In the genomic region with DNA sequence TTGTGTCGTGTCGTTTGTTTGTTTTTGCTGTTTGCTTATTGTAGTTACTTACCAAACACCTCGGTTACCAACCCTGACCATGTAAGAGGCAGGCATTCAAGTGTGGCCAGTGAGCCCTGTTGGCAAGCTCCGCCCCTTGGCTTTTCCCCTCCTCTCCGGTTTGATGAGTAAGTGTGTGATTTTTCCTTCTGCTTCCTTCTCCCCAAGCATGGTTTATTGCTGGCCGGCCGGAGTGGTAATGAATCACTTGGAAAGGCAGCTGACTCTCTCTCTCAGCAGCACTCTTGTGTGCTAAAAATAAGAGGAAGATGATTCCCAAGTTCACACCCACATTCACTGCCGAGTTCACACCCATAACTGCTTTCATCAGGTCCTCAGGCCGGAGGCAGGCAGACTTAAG, we compare ENCODE assay signal across 11 mouse cellular contexts. TPM values are rescaled to one million over a fixed set of nuclear protein-coding genes. Genes with fewer than 3 reads are reported as not detected.
DNase-seq lines count a peak whose midpoint lies in the region; ATAC-seq and TF ChIP-seq lines count a peak whose summit lies in the region.
"Had no signal": no experiment of that assay in that cellular context is flagged by ENCODE, and none has a peak within 500 bp of the region (broad histone marks: within the 10 kb centered on the region; RNA-seq: fewer than 3 reads in every experiment).

No protein-coding gene starts in this region.

- no peak overlapping the region for H3K4me2 ChIP-seq in heart, embryonic 11.5 days
- no peak overlapping the region for H3K4me2 ChIP-seq in kidney, embryonic 15.5 days
- H3K4me2 ChIP-seq in myocyte (ENCODE audit: low read depth), result peak overlapping the region; percentile 81
- H3K4me2 ChIP-seq: heart, embryonic 13.5 days; neural tube, embryonic 13.5 days had no signal

- peak overlapping the region; percentile 27 for H3K27ac ChIP-seq in heart, adult 2 months
- no peak overlapping the region for H3K27ac ChIP-seq in heart, embryonic 11.5 days (ENCODE audit: low read depth, low read length)
- H3K27ac ChIP-seq in kidney, embryonic 15.5 days, result peak overlapping the region; percentile 76
- H3K27ac ChIP-seq: heart, embryonic 13.5 days; neural tube, embryonic 13.5 days had no signal

- no peak overlapping the region for H3ac ChIP-seq in myocyte (ENCODE audit: control insufficient read depth, insufficient read length)

- H3K27me3 ChIP-seq in heart, adult 2 months (ENCODE audit: control insufficient read depth, insufficient read depth, low read length), result no peaks in the 10 kb centered on the region
- H3K27me3 ChIP-seq in heart, embryonic 11.5 days (ENCODE audit: control insufficient read depth, insufficient read depth, low read length), result no peaks in the 10 kb centered on the region
- H3K27me3 ChIP-seq in kidney, embryonic 15.5 days, result no peaks in the 10 kb centered on the region
- H3K27me3 ChIP-seq in myocyte (ENCODE audit: control insufficient read depth, insufficient read depth, insufficient read length), result no peaks in the 10 kb centered on the region
- H3K27me3 ChIP-seq: heart, embryonic 13.5 days; neural tube, embryonic 13.5 days had no signal

- intact Hi-C loops in heart, adult 2 months (cut with DNase I), result loop anchor here (5.0 kb wide), 1 partner anchor 45 kb away; no protein-coding TSS in a partner anchor

- no peak for ATAC-seq in heart, embryonic 11.5 days (replicated peaks; ENCODE audit: insufficient number of reproducible peaks, low FRiP score, low TSS enrichment)
- ATAC-seq in kidney, embryonic 15.5 days (replicated peaks; ENCODE audit: low FRiP score), result peak; percentile 54
- ATAC-seq in erythroblast, adult 5-6 weeks (replicated peaks; ENCODE audit: low FRiP score, poor library complexity, severe bottlenecking), result no peak

- H3K36me3 ChIP-seq in heart, adult 2 months (ENCODE audit: control insufficient read depth, insufficient read depth, low read length), result peaks cover 3% of the 10 kb centered on the region; the same call in 1 of the 2 replicates
- H3K36me3 ChIP-seq in heart, embryonic 11.5 days (ENCODE audit: control insufficient read depth, insufficient read depth, low read length), result no peaks in the 10 kb centered on the region
- H3K36me3 ChIP-seq in kidney, embryonic 15.5 days, result no peaks in the 10 kb centered on the region
- H3K36me3 ChIP-seq in myocyte (ENCODE audit: control insufficient read depth, insufficient read depth), result no peaks in the 10 kb centered on the region
- H3K36me3 ChIP-seq: heart, embryonic 13.5 days; neural tube, embryonic 13.5 days had no signal

- no peak overlapping the region for H3K4me3 ChIP-seq in heart, adult 2 months
- no peak overlapping the region for H3K4me3 ChIP-seq in heart, embryonic 11.5 days (ENCODE audit: low read depth, low read length)
- no peak overlapping the region for H3K4me3 ChIP-seq in kidney, embryonic 15.5 days (replicated peaks)
- H3K4me3 ChIP-seq in myocyte, result no peak overlapping the region
- H3K4me3 ChIP-seq: heart, embryonic 13.5 days; neural tube, embryonic 13.5 days had no signal

- DNase-seq in heart, adult 2 months, result peak; percentile 48 to 55
- peak; percentile 51 to 64 for DNase-seq in frontal cortex, postnatal 36 days (ENCODE audit: low spot score in 2 of 2)
- no peak for DNase-seq in ovary, postnatal 14 days (ENCODE audit: low spot score)
- DNase-seq in neural tube, embryonic 10.5 days (ENCODE audit: extremely low spot score, low spot score), result no peak

- no peak for TF ChIP-seq POLR2A in heart, adult 2 months (IDR thresholded peaks at IDR 0.05; ENCODE audit: insufficient read depth, low read depth, low read length)
- TF ChIP-seq POLR2A in myocyte (IDR thresholded peaks at IDR 0.05; ENCODE audit: insufficient read length, low read depth), result peak; percentile 44

- peaks cover 2% of the 10 kb centered on the region; the same call in 1 of the 2 replicates for H3K79me2 ChIP-seq in heart, adult 2 months (replicated peaks; ENCODE audit: control insufficient read depth, insufficient read depth, low read length)
- H3K79me2 ChIP-seq in myocyte (ENCODE audit: control insufficient read depth, insufficient read depth), result peaks cover 96% of the 10 kb centered on the region

- 33% methylated on average over 9 of the region's 9 CpGs for WGBS in heart, adult 2 months
- 63% methylated on average over 9 of the region's 9 CpGs for WGBS in heart, embryonic 11.5 days (ENCODE audit: insufficient replicate concordance)
- WGBS in kidney, embryonic 15.5 days, result 35% methylated on average over 9 of the region's 9 CpGs

- no peak for TF ChIP-seq CTCF in heart, adult 2 months (IDR thresholded peaks at IDR 0.05)

- 0 out of 2 replicates have a peak, but pooled peaks have one; percentile 21 for TF ChIP-seq EP300 in heart, adult 2 months (IDR thresholded peaks at IDR 0.05; ENCODE audit: insufficient read depth, low read depth, low read length)

- peak overlapping the region; percentile 2; the same call in 1 of the 2 replicates for H3K9ac ChIP-seq in heart, adult 2 months (ENCODE audit: low read depth, low read length)
- H3K9ac ChIP-seq in heart, embryonic 11.5 days (ENCODE audit: low read depth, low read length), result no peak overlapping the region
- no peak overlapping the region for H3K9ac ChIP-seq in kidney, embryonic 15.5 days
- H3K9ac ChIP-seq: heart, embryonic 13.5 days; neural tube, embryonic 13.5 days had no signal

- no peaks in the 10 kb centered on the region for H3K9me3 ChIP-seq in heart, embryonic 11.5 days (replicated peaks; ENCODE audit: control insufficient read depth, low read length)
- no peaks in the 10 kb centered on the region for H3K9me3 ChIP-seq in kidney, embryonic 15.5 days (replicated peaks)
- H3K9me3 ChIP-seq: heart, embryonic 13.5 days; neural tube, embryonic 13.5 days had no signal

- peaks cover 41% of the 10 kb centered on the region for H3K4me1 ChIP-seq in heart, adult 2 months (ENCODE audit: control insufficient read depth, insufficient read depth, low read length)
- H3K4me1 ChIP-seq in heart, embryonic 11.5 days (ENCODE audit: control insufficient read depth, insufficient read depth, low read length), result peaks cover 20% of the 10 kb centered on the region
- peaks cover 88% of the 10 kb centered on the region for H3K4me1 ChIP-seq in kidney, embryonic 15.5 days

TF ChIP-seq in myocyte, 11 proteins besides CTCF, POLR2A, EP300 and RAD21:
- TF ChIP-seq E2F4 (IDR thresholded peaks at IDR 0.05; ENCODE audit: insufficient read depth), result no peak
- peak; percentile 44 for TF ChIP-seq USF1 (IDR thresholded peaks at IDR 0.05; ENCODE audit: low read depth)
- no peak for TF ChIP-seq TCF3 (IDR thresholded peaks at IDR 0.05; ENCODE audit: insufficient read length, low read depth)
- peak; percentile 78 for TF ChIP-seq TCF12 (IDR thresholded peaks at IDR 0.05; ENCODE audit: insufficient read depth, poor library complexity, severe bottlenecking)
- TF ChIP-seq SRF (IDR thresholded peaks at IDR 0.05; ENCODE audit: control insufficient read depth, insufficient read length, low read depth), result no peak
- peak in 2 of 3 experiments; percentile 54 to 72 for TF ChIP-seq MYOG (IDR thresholded peaks at IDR 0.05; ENCODE audit: control insufficient read depth in 1 of 3, insufficient read depth in 1 of 3, insufficient read length in 2 of 3, low read depth in 2 of 3)
- TF ChIP-seq MAX (IDR thresholded peaks at IDR 0.05; ENCODE audit: low read depth), result no peak
- TF ChIP-seq POLR2AphosphoS2 (IDR thresholded peaks at IDR 0.05; ENCODE audit: insufficient read length, low read depth), result no peak
- TF ChIP-seq MYOD1 (IDR thresholded peaks at IDR 0.05; ENCODE audit: control insufficient read depth in 1 of 3, insufficient read length in 2 of 3, low read depth in 2 of 3), result peak; percentile 77 to 91 (median 89)
- TF ChIP-seq CEBPB (IDR thresholded peaks at IDR 0.05; ENCODE audit: insufficient read depth, poor library complexity, severe bottlenecking), result peak; percentile 1; the same call in 1 of the 2 replicates
- no peak for TF ChIP-seq REST (IDR thresholded peaks at IDR 0.05; ENCODE audit: insufficient read depth, insufficient read length)

RNA-seq across cellular contexts. Expression of gene Myo10, which starts 15.4 kb away (rescaled TPM):
- total RNA-seq in heart, adult 2 months (2021), result 10 to 100 TPM; 63.7 to 67.9 TPM
- 26.6 and 35.4 TPM in 2 replicates for polyA plus RNA-seq in heart, adult 2 months (2012; rRNA removed)
- polyA plus RNA-seq in heart, embryonic 11.5 days (2014; fragmentation: Nextera tagmentation; extraction: Ambion mirVana), result 11.5 and 15.4 TPM in 2 replicates
- polyA plus RNA-seq in kidney, embryonic 15.5 days (2015; fragmentation: Nextera tagmentation; extraction: Ambion mirVana), result 39.3 and 40.5 TPM in 2 replicates
- polyA plus RNA-seq in myocyte (2012; fragmentation: generic; extraction: Trizol), result 71.4 TPM
- total RNA-seq in erythroblast, adult 5-6 weeks (2015; ENCODE audit: low replicate concordance), result 1.7 and 2.1 TPM in 2 replicates
- 5.9 and 6.0 TPM in 2 replicates for total RNA-seq in erythroblast, adult 5-6 weeks (2017; ENCODE audit: low replicate concordance)
- total RNA-seq: MEL had no signal

Comparison
In these comparisons a context has a peak if more than half of its experiments do, and no peak if none do; other contexts are left out.
1. DNase-seq: peak in heart, adult 2 months (2 of 2) and frontal cortex, postnatal 36 days (2 of 2); none in ovary, postnatal 14 days (single experiment) and neural tube, embryonic 10.5 days (single experiment).